Mouse (Mus musculus): ENCODE results near the gene Fra10ac1. TPM values are rescaled to one million over a fixed set of nuclear protein-coding genes. Genes with fewer than 3 reads are reported as not detected.

The Fra10ac1 gene
- polyA plus RNA-seq, 2 experiments: 30.9 to 33.6 TPM

- no peaks in the 10 kb centered on the region for H3K4me1 ChIP-seq (ENCODE audit: control insufficient read depth, insufficient read depth, low read length)
- 72% methylated on average over 4 of the region's 4 CpGs for WGBS
- H3K9ac ChIP-seq (ENCODE audit: low read depth, low read length, severe bottlenecking): no peak overlapping the region
- no peaks in the 10 kb centered on the region for H3K9me3 ChIP-seq (ENCODE audit: control insufficient read depth, low read length)
- H3K4me3 ChIP-seq (replicated peaks; ENCODE audit: low read length): no peak overlapping the region
- no peak for ATAC-seq (ENCODE audit: low FRiP score, low read depth)
- no peaks in the 10 kb centered on the region for H3K36me3 ChIP-seq (ENCODE audit: control insufficient read depth, insufficient read depth, low read length)
- no peak overlapping the region for H3K27ac ChIP-seq (replicated peaks; ENCODE audit: low read depth, low read length)
- DNase-seq (ENCODE audit: low spot score): no peak
- no peak overlapping the region for H3K4me2 ChIP-seq (replicated peaks; ENCODE audit: low read depth, low read length, severe bottlenecking)
- no peak for TF ChIP-seq POLR2A (IDR thresholded peaks at IDR 0.05; ENCODE audit: borderline replicate concordance, extremely low read depth, insufficient read depth, insufficient read length)
- H3K27me3 ChIP-seq (ENCODE audit: control insufficient read depth, insufficient read depth, low read length): no peaks in the 10 kb centered on the region
These were observed 80.2 kb downstream of the Fra10ac1 start for GRCm38 (mm10) chr19:38143540-38144271.

Other genes with a start within 250 kb of the Fra10ac1 start
- gene Myof, start 180.6 kb downstream of the Fra10ac1 start, polyA plus RNA-seq (2012; rRNA removed): 32.8 and 35.9 TPM in 2 replicates
- gene Myof, start 180.6 kb downstream of the Fra10ac1 start, polyA plus RNA-seq (2014; fragmentation: Nextera tagmentation; extraction: Ambion mirVana): 19.7 and 21.8 TPM in 2 replicates
- 17.0 and 22.0 TPM in 2 replicates for gene Cep55, start 169.1 kb downstream of the Fra10ac1 start, polyA plus RNA-seq (2012; rRNA removed)
- gene Cep55, start 169.1 kb downstream of the Fra10ac1 start, polyA plus RNA-seq (2014; fragmentation: Nextera tagmentation; extraction: Ambion mirVana): 20.3 and 21.0 TPM in 2 replicates
- gene Ffar4, start 127.1 kb downstream of the Fra10ac1 start, polyA plus RNA-seq (2012; rRNA removed): 0.44 and 0.55 TPM in 2 replicates
- 0.22 TPM in 1 of 2 replicates, not detected in the other for gene Ffar4, start 127.1 kb downstream of the Fra10ac1 start, polyA plus RNA-seq (2014; fragmentation: Nextera tagmentation; extraction: Ambion mirVana)
- gene Rbp4, start 98.9 kb downstream of the Fra10ac1 start, polyA plus RNA-seq (2012; rRNA removed): 20.1 and 20.5 TPM in 2 replicates
- 16.0 and 18.0 TPM in 2 replicates for gene Rbp4, start 98.9 kb downstream of the Fra10ac1 start, polyA plus RNA-seq (2014; fragmentation: Nextera tagmentation; extraction: Ambion mirVana)
- gene Pde6c, start 91.4 kb downstream of the Fra10ac1 start, polyA plus RNA-seq (2012; rRNA removed): 0.04 TPM in 1 of 2 replicates, not detected in the other
- gene Pde6c, start 91.4 kb downstream of the Fra10ac1 start, polyA plus RNA-seq (2014; fragmentation: Nextera tagmentation; extraction: Ambion mirVana): not detected in 2 replicates
- 2.3 and 2.5 TPM in 2 replicates for gene Lgi1, start 40.4 kb upstream of the Fra10ac1 start, polyA plus RNA-seq (2012; rRNA removed)
- 1.7 and 3.3 TPM in 2 replicates for gene Lgi1, start 40.4 kb upstream of the Fra10ac1 start, polyA plus RNA-seq (2014; fragmentation: Nextera tagmentation; extraction: Ambion mirVana)
- gene Slc35g1, start 171.8 kb upstream of the Fra10ac1 start, polyA plus RNA-seq (2012; rRNA removed): 3.8 and 4.2 TPM in 2 replicates
- gene Slc35g1, start 171.8 kb upstream of the Fra10ac1 start, polyA plus RNA-seq (2014; fragmentation: Nextera tagmentation; extraction: Ambion mirVana): 2.6 and 3.1 TPM in 2 replicates

All from limb, embryonic 14.5 days (tissue).